Mouse (Mus musculus) forebrain, embryonic 12.5 days (tissue): ENCODE data around the gene Atp1b3. TPM values are rescaled to one million over a fixed set of nuclear protein-coding genes. Genes with fewer than 3 reads are reported as not detected.

Experiments
- ATAC-seq: fragments of 200-750 bp; cut with Nextera tagmentation; 2 replicates; pipeline ENCODE4 v1.8.0; 2017; ENCODE audit warnings: moderate TSS enrichment; ENCODE audit not compliant: low FRiP score
- H3K27ac ChIP-seq: fragments of 300-500 bp; sonication (generic); 2 replicates; pipeline ENCODE4 v1.5.1; 2016; ENCODE audit warnings: mild to moderate bottlenecking
- H3K27me3 ChIP-seq: fragments of 300-500 bp; sonication (generic); 2 replicates; pipeline ENCODE4 v1.6.1; 2016; ENCODE audit warnings: mild to moderate bottlenecking
- H3K36me3 ChIP-seq: fragments of 300-500 bp; sonication (generic); replicated peaks from 2 replicates; pipeline ENCODE4 v1.6.1; 2016; ENCODE audit warnings: mild to moderate bottlenecking
- H3K4me1 ChIP-seq: fragments of 300-500 bp; sonication (generic); 2 replicates; pipeline ENCODE4 v1.6.1; 2016
- H3K4me2 ChIP-seq: fragments of 300-500 bp; sonication (generic); 2 replicates; pipeline ENCODE4 v1.6.1; 2016; ENCODE audit warnings: mild to moderate bottlenecking, moderate library complexity
- H3K4me3 ChIP-seq: fragments of 300-500 bp; sonication (generic); replicated peaks from 2 replicates; pipeline ENCODE4 v1.5.1; 2016; ENCODE audit warnings: mild to moderate bottlenecking
- H3K9ac ChIP-seq: fragments of 300-500 bp; sonication (generic); 2 replicates; pipeline ENCODE4 v1.6.1; 2016; ENCODE audit warnings: mild to moderate bottlenecking
- H3K9me3 ChIP-seq: fragments of 300-500 bp; sonication (generic); 2 replicates; pipeline ENCODE4 v1.6.1; 2016
- WGBS: fragments of 180-500 bp; shearing (Covaris S2); methylation state at CpG from one replicate; pipeline ENCODE4 v1.1.7; 2016; 5-methylcytosine and 5-hydroxymethylcytosine counted together
- polyA plus RNA-seq: library from polyadenylated mRNA; unstranded; fragments of >200 nt; fragmentation: Nextera tagmentation; extraction: Ambion mirVana; gene quantifications from 2 replicates; pipeline ENCODE4 v1.2.1, GENCODE M21; 2016

Gene Atp1b3
- polyA plus RNA-seq, 1 experiment from 2014 or later, result 163 TPM

DNA sequence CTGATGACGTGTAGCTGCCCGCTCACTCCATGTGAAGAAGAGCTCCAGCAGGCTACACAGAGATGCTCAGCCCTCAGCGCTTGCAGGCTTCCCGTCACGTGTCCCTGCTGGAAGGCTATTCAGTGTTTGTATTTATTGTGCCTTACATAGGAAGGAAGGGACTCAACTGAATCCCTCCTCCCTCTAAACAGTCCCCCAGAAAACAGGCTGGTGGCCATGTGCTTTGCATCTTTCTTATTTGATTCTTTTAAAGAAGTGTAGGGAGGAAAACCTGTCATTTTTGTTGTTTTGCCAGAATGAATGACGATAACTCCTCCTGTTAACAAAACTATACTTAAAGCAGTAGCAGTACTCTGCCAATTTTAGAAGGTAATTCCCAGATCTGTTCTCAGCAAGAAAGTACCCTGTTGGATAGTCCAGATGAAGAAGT, 43.7 kb downstream of the Atp1b3 start:
- no peak overlapping the region for H3K27ac ChIP-seq
- no peaks in the 10 kb centered on the region for H3K27me3 ChIP-seq
- H3K4me2 ChIP-seq, result no peak overlapping the region
- no peak overlapping the region for H3K9ac ChIP-seq
- no peak for ATAC-seq
- 87% methylated on average over 6 of the region's 6 CpGs for WGBS
- H3K4me1 ChIP-seq, result peaks cover 8% of the 10 kb centered on the region; the same call in 1 of the 2 replicates
- peaks cover 51% of the 10 kb centered on the region for H3K36me3 ChIP-seq
- no peak overlapping the region for H3K4me3 ChIP-seq
- H3K9me3 ChIP-seq, result no peaks in the 10 kb centered on the region

DNA sequence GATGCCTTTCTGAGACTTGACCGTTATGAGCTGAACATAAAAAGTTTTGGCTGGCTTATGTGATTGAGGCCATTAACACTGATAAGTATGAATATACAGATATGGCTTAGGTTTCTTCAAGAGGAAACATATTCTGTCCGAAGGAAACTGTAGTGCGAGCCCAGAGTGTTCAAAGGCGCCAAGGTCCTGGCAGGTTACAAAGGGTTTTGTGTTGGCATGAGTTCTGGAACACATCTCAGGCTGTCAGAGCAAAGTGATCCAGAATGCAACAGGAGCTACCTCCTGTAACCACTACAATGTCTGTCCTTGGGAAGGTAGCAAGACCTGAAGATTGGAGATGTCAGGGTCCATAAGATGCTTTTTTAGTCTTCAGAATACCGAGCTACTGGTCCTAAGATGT, 44.9 kb downstream of the Atp1b3 start:
- Histone ChIP-seq H3K4me3 (no peak overlapping the region), H3K27ac (no peak overlapping the region), H3K27me3 (no peaks in the 10 kb centered on the region), H3K9me3 (no peaks in the 10 kb centered on the region), H3K9ac (no peak overlapping the region), H3K4me2 (no peak overlapping the region), H3K4me1 (peaks cover 3% of the 10 kb centered on the region; the same call in 1 of the 2 replicates), H3K36me3 (peaks cover 58% of the 10 kb centered on the region)
- ATAC-seq, result no peak
- 94% methylated on average over 5 of the region's 5 CpGs for WGBS

DNA sequence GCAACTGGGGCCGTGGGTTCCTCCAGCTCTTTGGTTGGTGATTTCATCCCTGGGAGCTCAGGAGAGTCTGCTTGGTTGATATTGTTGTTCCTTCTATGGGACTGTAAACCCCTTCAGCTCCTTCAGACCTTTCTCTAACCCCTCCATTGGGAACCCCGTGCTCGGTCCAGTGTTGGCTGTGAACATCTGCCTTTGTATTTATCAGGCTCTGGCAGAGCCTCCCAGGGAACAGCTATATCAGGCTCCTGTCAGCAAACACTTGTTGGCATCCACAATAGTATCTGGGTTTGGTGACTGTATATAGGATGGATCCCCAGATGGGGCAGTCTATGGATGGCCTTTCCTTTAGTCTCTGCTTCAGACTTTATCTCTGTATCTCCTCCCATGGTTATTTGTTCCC, 52.2 kb downstream of the Atp1b3 start:
- Histone ChIP-seq H3K9ac (no peak overlapping the region), H3K27ac (no peak overlapping the region), H3K27me3 (no peaks in the 10 kb centered on the region), H3K9me3 (no peaks in the 10 kb centered on the region), H3K36me3 (peaks cover 66% of the 10 kb centered on the region), H3K4me3 (no peak overlapping the region), H3K4me2 (no peak overlapping the region), H3K4me1 (no peaks in the 10 kb centered on the region)
- ATAC-seq, result no peak
- 90% methylated on average over 3 of the region's 3 CpGs for WGBS

DNA sequence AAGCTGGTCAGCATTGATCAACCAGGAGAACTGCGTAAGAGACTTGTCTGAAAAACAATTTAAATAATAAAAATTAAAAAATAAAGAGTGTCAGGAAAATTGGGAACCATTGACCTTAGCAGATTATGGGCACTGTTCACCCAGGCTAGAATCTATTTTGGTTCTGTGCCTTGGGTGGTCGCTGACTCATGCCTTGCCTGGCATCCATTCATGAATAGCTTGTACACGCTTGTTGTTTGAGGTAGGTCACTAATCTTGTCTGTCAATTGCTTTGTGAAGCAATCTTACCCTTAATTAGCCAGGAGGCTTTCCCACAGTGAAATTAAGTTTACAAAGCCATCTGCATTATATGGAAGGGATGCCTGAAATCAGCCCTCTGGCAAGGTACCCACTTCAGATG, 55.4 kb downstream of the Atp1b3 start:
- Histone ChIP-seq H3K4me3 (no peak overlapping the region), H3K9me3 (no peaks in the 10 kb centered on the region), H3K4me1 (no peaks in the 10 kb centered on the region), H3K27ac (no peak overlapping the region), H3K36me3 (peaks cover 64% of the 10 kb centered on the region), H3K27me3 (no peaks in the 10 kb centered on the region), H3K4me2 (no peak overlapping the region), H3K9ac (no peak overlapping the region)
- 31% methylated on average over 3 of the region's 3 CpGs for WGBS
- no peak for ATAC-seq

DNA sequence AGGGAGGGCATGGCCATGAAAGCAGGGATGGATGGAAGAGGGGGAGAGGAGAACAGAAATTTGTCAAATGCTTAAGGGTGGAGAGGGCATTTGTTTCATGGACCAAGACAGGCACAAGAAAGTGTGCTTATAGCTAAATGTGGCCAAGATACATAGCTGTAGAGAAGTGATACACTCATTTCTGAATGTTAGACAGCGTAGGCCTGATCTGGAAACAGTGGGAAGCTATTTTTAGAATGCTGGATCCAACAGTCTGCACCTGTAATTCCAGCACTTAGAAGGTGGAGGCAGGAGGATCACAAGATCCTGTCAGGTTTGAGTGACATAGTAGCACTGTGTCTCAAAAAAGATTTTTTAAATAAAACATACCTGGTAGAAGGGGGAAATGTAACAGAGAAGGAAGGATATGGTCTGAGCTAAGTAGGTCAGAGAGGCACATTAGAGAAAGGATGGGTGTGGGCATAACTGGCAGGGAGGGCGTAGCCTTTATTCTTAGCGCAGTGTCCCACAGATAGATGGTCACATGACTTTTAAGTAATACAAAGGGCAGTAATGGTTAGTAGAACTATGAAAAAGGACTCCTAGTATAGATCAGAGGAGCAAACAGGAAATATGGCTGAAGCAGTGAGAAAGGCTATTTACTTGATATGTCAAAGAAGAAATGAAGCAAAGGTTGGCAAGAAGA, 64.8 kb downstream of the Atp1b3 start:
- H3K4me1 ChIP-seq, result no peaks in the 10 kb centered on the region
- H3K36me3 ChIP-seq, result peaks cover 72% of the 10 kb centered on the region
- no peaks in the 10 kb centered on the region for H3K27me3 ChIP-seq
- H3K27ac ChIP-seq, result no peak overlapping the region
- no peak overlapping the region for H3K9ac ChIP-seq
- H3K4me3 ChIP-seq, result no peak overlapping the region
- 97% methylated on average over 3 of the region's 3 CpGs for WGBS
- no peak overlapping the region for H3K4me2 ChIP-seq
- no peaks in the 10 kb centered on the region for H3K9me3 ChIP-seq
- no peak for ATAC-seq

DNA sequence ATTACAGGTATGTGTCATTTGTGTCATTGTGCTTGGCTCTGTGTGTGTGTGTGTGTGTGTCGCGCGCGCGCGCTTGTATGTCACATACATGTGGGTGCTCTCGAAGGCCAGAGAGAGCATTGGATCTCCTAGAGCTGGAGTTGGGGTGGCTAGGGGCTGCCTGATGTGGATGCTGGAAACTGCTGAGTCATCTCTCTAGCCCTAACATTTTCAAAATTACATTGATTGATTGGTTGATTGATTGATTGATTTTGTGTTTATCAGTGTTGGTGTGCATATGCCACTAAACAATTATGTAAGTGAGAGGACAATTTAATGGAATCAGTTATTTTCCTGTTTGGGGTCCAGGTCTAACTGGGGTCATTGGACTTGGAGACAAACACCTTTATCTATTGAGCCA, 72.1 kb downstream of the Atp1b3 start:
- WGBS, result 99% methylated on average over 7 of the region's 7 CpGs

DNA sequence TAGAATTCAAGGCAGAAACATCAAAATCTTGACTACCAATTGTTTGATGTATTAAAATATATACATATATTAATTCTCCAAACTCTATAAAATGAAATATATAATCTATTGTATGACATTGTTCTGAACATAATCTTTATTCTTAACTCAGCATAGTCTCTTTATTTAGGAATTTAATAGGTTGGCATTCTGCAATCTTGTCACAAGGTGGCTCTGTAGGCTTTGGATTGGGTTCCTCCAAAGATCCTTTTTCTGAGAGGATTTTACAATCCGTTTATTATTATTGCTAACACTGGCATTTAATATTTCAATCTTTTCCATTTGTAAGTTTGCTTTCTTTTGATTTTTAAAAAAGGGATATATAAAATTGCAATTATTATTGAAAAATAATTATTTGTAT, 79.3 kb downstream of the Atp1b3 start:
- Histone ChIP-seq H3K9ac (no peak overlapping the region), H3K27ac (no peak overlapping the region), H3K27me3 (no peaks in the 10 kb centered on the region), H3K4me2 (no peak overlapping the region), H3K36me3 (peaks cover 15% of the 10 kb centered on the region), H3K9me3 (no peaks in the 10 kb centered on the region), H3K4me1 (no peaks in the 10 kb centered on the region), H3K4me3 (no peak overlapping the region)
- ATAC-seq, result no peak
- 50% methylated on average over 1 of the region's 1 CpGs for WGBS

More for the DNA sequence above, 72.1 kb downstream of the Atp1b3 start:
- Histone ChIP-seq H3K9me3 (no peaks in the 10 kb centered on the region), H3K27me3 (no peaks in the 10 kb centered on the region), H3K9ac (no peak overlapping the region), H3K4me1 (no peaks in the 10 kb centered on the region), H3K27ac (no peak overlapping the region), H3K36me3 (peaks cover 37% of the 10 kb centered on the region), H3K4me3 (no peak overlapping the region), H3K4me2 (no peak overlapping the region)
- ATAC-seq, result no peak

Other genes starting within 250 kb of the Atp1b3 start
- gene Gk5, start 245.1 kb downstream of the Atp1b3 start, polyA plus RNA-seq, result 3.0 and 4.3 TPM in 2 replicates
- gene Tfdp2, start 168.2 kb downstream of the Atp1b3 start, polyA plus RNA-seq, result 71.3 and 75.2 TPM in 2 replicates
- gene Rnf7, start 114.2 kb upstream of the Atp1b3 start, polyA plus RNA-seq, result 231 and 238 TPM in 2 replicates
- 0.13 and 0.15 TPM in 2 replicates for gene Gm28729, start 160.8 kb upstream of the Atp1b3 start, polyA plus RNA-seq